Mouse (Mus musculus): ENCODE measurements around the gene Cyp2c23.

DNA sequence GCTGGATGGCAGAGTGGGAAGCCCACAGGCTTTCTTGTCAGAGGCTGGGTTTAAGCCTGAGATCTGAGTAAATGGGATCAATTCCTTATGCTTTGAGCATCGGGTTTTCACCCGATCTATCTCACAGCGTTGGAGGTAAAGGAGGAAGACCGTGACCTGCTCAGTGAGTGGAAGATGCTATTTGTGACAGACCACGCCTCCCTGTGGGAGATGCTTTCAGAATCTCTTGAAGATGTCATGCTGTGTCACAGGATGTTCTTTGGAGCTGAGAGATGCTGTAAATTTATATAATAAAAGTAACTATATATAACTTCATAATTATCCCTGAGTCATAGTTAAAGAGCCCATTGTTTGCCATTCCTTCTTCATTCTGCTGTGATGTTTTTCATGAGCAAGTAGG, 28.3 kb downstream of the Cyp2c23 start:
- TF ChIP-seq CTCF (IDR thresholded peaks at IDR 0.05; ENCODE audit: extremely low read depth, insufficient read depth, low read length): no peak
- no peak for TF ChIP-seq POLR2A (IDR thresholded peaks at IDR 0.05; ENCODE audit: extremely low read depth, insufficient read depth, low read length)
